Mouse (Mus musculus) small intestine, adult 2 months (tissue): ENCODE results near the gene Glis3. TPM values are rescaled to one million over a fixed set of nuclear protein-coding genes. Genes with fewer than 3 reads are reported as not detected.
A peak's percentile ranks its signal among the peaks of the same experiment; 100 is the strongest.

Experiments used
- H3K27ac ChIP-seq: fragments of 200-500 bp; 2 replicates; pipeline ENCODE4 v1.5.1; 2012; ENCODE audit warnings: low read depth, low read length, control low read depth, inconsistent platforms; ENCODE audit not compliant: insufficient read depth
- H3K27me3 ChIP-seq: fragments of 200-500 bp; 2 replicates; pipeline ENCODE4 v1.6.1; 2012; ENCODE audit warnings: mild to moderate bottlenecking, moderate library complexity, low read length, inconsistent platforms; ENCODE audit not compliant: control insufficient read depth, insufficient read depth
- H3K36me3 ChIP-seq: fragments of 200-500 bp; 2 replicates; pipeline ENCODE4 v1.6.1; 2012; ENCODE audit warnings: mild to moderate bottlenecking, low read length, control low read depth, inconsistent platforms; ENCODE audit not compliant: control insufficient read depth, insufficient read depth
- H3K4me1 ChIP-seq: fragments of 200-500 bp; 2 replicates; pipeline ENCODE4 v1.6.1; 2012; ENCODE audit warnings: low read length, inconsistent platforms, mixed read lengths; ENCODE audit not compliant: control insufficient read depth, insufficient read depth, insufficient read length
- H3K4me3 ChIP-seq: fragments of 200-500 bp; 2 replicates; pipeline ENCODE4 v1.5.1; 2012; ENCODE audit warnings: low read depth, mild to moderate bottlenecking, control low read depth, inconsistent platforms, low read length, moderate library complexity
- CTCF ChIP-seq: fragments of 200-500 bp; IDR thresholded peaks from 2 replicates; pipeline ENCODE4 v1.5.1; 2012; ENCODE audit warnings: low read depth, mild to moderate bottlenecking, control low read depth, inconsistent platforms, low read length, moderate library complexity, mixed read lengths; ENCODE audit not compliant: insufficient replicate concordance, insufficient read length; ENCODE audit errors: extremely low read depth
- POLR2A ChIP-seq: fragments of 200-500 bp; IDR thresholded peaks from 2 replicates; pipeline ENCODE4 v1.6.1; 2012; ENCODE audit warnings: low read depth, mild to moderate bottlenecking, control low read depth, inconsistent platforms, low read length, moderate library complexity
- WGBS: fragments of 180-500 bp; shearing (Covaris S2); methylation state at CpG from one replicate; pipeline ENCODE4 v1.1.7; 2018; 5-methylcytosine and 5-hydroxymethylcytosine counted together
- polyA plus RNA-seq: library from polyadenylated mRNA; depleted of rRNA; stranded (reverse); fragments of >200 nt; gene quantifications from 2 replicates; pipeline ENCODE4 v1.2.3, GENCODE M21; 2012

The Glis3 gene
- polyA plus RNA-seq, 1 experiment, result 1.6 TPM

- WGBS, result 92% methylated on average over 1 of the region's 1 CpGs
- Histone ChIP-seq H3K27me3 (no peaks in the 10 kb centered on the region), H3K27ac (no peak overlapping the region), H3K4me1 (no peaks in the 10 kb centered on the region), H3K36me3 (no peaks in the 10 kb centered on the region), H3K4me3 (no peak overlapping the region)
- TF ChIP-seq CTCF, result no peak
- TF ChIP-seq POLR2A, result no peak
Measured at GRCm38 (mm10) chr19:28366766-28367165, 313.1 kb downstream of the Glis3 start.

GRCm38 (mm10) chr19:28365897-28366296 lies 314.0 kb downstream of the Glis3 start:
- 54% methylated on average over 7 of the region's 7 CpGs for WGBS
- Histone ChIP-seq H3K4me1 (no peaks in the 10 kb centered on the region), H3K4me3 (no peak overlapping the region)

DNA sequence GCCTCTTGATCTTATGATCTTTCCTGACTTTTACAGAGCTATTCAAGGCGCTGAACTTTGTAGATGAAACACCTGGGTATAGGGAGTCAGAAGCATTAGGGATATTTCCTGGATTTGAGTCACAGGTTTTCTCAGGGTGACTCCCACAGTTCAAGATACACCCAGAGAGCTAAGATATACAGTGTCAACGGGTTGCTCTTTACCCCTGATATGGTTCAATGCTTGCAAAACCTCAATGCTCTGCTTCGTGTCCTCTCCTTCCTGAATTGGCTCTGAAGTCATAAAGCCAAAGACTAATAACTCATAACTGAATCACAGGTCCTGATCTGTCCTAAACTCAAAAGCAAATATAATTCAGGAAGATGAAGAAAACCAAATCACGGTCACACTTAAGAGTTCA lies 319.0 kb downstream of the Glis3 start:
- TF ChIP-seq POLR2A, result no peak
- TF ChIP-seq CTCF, result no peak
- Histone ChIP-seq H3K36me3 (no peaks in the 10 kb centered on the region), H3K4me1 (no peaks in the 10 kb centered on the region), H3K4me3 (no peak overlapping the region), H3K27me3 (no peaks in the 10 kb centered on the region), H3K27ac (no peak overlapping the region)
- 37% methylated on average over 4 of the region's 4 CpGs for WGBS

More at GRCm38 (mm10) chr19:28365897-28366296, 314.0 kb downstream of the Glis3 start:
- TF ChIP-seq POLR2A (no peak), CTCF (peak; percentile 64; the same call in 1 of the 2 replicates)
- no peaks in the 10 kb centered on the region for H3K27me3 ChIP-seq
- no peak overlapping the region for H3K27ac ChIP-seq
- H3K36me3 ChIP-seq, result no peaks in the 10 kb centered on the region

- no peak overlapping the region for H3K27ac ChIP-seq
- TF ChIP-seq POLR2A (no peak), CTCF (no peak)
- H3K36me3 ChIP-seq, result no peaks in the 10 kb centered on the region
- no peaks in the 10 kb centered on the region for H3K4me1 ChIP-seq
- H3K27me3 ChIP-seq, result no peaks in the 10 kb centered on the region
- WGBS, result 77% methylated on average over 9 of the region's 9 CpGs
- no peak overlapping the region for H3K4me3 ChIP-seq
Measured at GRCm38 (mm10) chr19:28357595-28357994, 322.3 kb downstream of the Glis3 start.

DNA sequence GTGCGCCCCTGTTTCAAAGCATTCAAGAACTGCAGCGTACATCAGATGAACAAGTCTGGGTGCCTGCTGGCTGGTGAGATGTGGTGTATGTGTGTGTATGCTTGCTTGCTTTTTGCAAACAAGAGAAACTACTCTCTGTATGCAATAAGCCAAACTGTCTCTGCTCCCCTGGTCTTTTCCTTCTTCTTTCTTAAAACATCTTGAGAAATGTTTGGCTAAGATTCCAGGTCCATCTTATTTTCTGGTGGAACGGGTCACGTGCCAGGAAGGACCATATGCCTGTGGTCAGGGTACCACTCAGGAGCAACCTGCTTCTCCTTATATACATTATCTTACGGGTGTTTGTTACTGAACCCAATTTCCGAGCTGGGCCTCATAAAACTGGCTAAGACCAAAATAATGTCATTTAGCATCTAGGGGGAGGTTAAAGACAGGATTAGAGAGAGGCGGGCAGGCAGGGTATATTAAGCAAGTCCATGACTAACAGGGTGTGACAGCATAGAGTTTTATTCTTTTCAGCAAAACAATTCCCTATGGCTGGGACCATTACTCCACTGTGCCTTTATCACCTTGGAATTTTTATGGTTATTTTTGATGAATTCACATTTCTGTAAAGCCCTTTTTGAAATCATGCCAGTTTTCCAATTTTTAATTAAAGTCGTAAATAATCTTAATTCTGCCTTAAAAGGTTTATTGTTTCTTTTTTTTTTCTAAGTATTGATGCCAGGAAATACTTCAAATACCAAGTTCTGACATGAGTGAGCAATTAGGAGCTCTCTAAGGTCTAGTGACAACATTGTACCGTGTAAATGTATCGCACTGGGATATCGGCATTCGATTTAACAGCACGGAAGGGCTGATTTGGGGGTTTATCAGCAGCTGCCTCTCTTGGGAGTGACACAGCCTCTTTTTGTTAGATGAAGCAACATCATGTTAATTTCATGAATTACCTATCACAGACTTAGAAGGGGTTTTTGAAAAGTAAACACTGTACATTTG lies 328.5 kb downstream of the Glis3 start:
- 87% methylated on average over 13 of the region's 13 CpGs for WGBS
- TF ChIP-seq POLR2A (no peak), CTCF (no peak)
- no peaks in the 10 kb centered on the region for H3K36me3 ChIP-seq
- no peak overlapping the region for H3K4me3 ChIP-seq
- H3K4me1 ChIP-seq, result no peaks in the 10 kb centered on the region
- no peak overlapping the region for H3K27ac ChIP-seq
- no peaks in the 10 kb centered on the region for H3K27me3 ChIP-seq

DNA sequence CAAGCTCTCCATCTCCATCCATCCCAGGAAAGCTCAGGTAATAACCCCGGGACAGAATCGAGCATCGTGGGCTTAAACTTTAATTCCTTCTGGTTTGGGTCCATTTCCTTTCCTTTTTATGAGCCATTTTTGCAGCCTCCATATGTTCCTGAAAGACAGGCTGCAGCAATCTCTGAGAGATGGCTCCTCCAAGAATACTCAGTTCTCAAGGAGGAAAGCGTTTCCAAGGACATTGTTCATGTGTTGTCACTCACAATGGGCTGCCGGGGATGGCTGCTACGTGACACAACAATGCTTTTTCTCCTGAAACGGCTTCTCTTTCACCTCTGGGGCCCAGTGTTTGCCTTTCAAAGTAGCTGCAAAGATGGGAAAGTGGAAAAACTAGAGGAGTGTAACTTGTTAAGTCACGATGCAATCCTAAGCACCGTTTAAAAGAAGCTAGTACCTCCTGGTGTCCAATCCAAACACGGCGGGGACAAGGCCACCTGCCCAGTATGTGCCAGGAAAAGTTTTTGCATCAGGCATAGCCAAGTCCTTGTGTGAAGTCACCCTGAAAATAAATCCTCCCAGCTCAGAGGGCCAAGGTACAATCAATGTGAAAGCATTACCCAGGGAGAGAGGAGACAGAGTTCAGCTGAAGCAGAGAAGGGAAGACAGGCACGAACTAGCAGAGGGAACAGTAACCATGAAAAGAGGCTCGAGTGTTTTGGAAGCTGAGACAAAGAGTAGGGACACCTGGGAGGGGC lies 332.6 kb downstream of the Glis3 start:
- Histone ChIP-seq H3K4me1 (no peaks in the 10 kb centered on the region), H3K4me3 (no peak overlapping the region), H3K27ac (no peak overlapping the region), H3K27me3 (no peaks in the 10 kb centered on the region), H3K36me3 (no peaks in the 10 kb centered on the region)
- WGBS, result 57% methylated on average over 13 of the region's 13 CpGs
- TF ChIP-seq POLR2A (no peak), CTCF (no peak)

- TF ChIP-seq CTCF (no peak), POLR2A (no peak)
- H3K4me3 ChIP-seq, result no peak overlapping the region
Measured at GRCm38 (mm10) chr19:28343640-28344039, 336.2 kb downstream of the Glis3 start.

More at GRCm38 (mm10) chr19:28343640-28344039, 336.2 kb downstream of the Glis3 start:
- Histone ChIP-seq H3K4me1 (no peaks in the 10 kb centered on the region), H3K27me3 (no peaks in the 10 kb centered on the region), H3K36me3 (no peaks in the 10 kb centered on the region), H3K27ac (no peak overlapping the region)
- 76% methylated on average over 7 of the region's 7 CpGs for WGBS
